Mouse (Mus musculus) mature B cell (primary cell): ENCODE data around the gene Gm3012.
"Not testable (repeated sequence)": the region's sequence is repeated elsewhere in the genome, so short reads cannot be mapped to it uniquely, and the experiment has no call there.

Experiments used
- in situ Hi-C: fragments of 300-500 bp; cut with MboI; formaldehyde crosslinking; loops from 2 replicates; pipeline ENCODE4 v1.14.3; 2019

Gene Gm3012

GRCm38 (mm10) chr14:3634212-3634611 is at the start of gene Gm3012:
Gene Gm3012, plus strand, starts transcription at chr14:3634512.
- in situ Hi-C loops: not testable (repeated sequence)

- in situ Hi-C loops: not testable (repeated sequence)
These were observed 17.4 kb downstream of the Gm3012 start, which contains the start of gene Gm3020 for GRCm38 (mm10) chr14:3651730-3652129. Gene Gm3020, plus strand, starts transcription at chr14:3652030.

- in situ Hi-C loops: not testable (repeated sequence)
These were observed 54.2 kb downstream of the Gm3012 start, which contains the start of gene Gm3043 for GRCm38 (mm10) chr14:3688483-3688882. Gene Gm3043, plus strand, starts transcription at chr14:3688783.
